Mouse (Mus musculus) megakaryocyte, embryonic 14.5 days (primary cell): ENCODE data around the gene Col4a1.

Source experiments
- FLI1 ChIP-seq: IDR thresholded peaks from 2 replicates; pipeline ENCODE4 v1.6.1; 2012; ENCODE audit warnings: low read length, inconsistent platforms, mixed read lengths
- GATA1 ChIP-seq: IDR thresholded peaks from 3 replicates; pipeline ENCODE4 v1.6.1; 2012; ENCODE audit warnings: mixed read lengths, low read length, inconsistent platforms, borderline replicate concordance

DNA sequence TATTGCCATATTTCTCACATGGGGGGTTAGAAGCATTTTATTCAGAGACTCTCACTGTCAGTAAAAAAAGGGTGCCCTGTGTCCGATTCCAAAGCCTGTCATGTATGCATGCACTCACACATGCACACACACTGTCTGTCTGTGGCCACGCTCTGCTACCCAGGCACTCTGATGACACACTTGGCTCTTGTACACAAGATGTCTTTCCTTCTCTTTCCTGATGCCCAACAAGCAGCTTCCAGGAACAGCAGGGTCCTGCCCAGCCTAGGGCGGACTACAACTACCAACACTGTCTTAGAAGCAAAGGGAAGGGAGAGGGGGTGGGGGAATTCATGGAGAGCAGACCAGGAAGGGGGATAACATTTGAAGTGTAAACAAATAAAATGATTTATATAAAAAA, 162.4 kb downstream of the Col4a1 start:
- TF ChIP-seq GATA1 (no peak), FLI1 (no peak)
